Mouse (Mus musculus) skeletal muscle tissue, postnatal 0 days (tissue): ENCODE data around the gene 4921530L21Rik. TPM values are rescaled to one million over a fixed set of nuclear protein-coding genes. Genes with fewer than 3 reads are reported as not detected.

Experiments used
- polyA plus RNA-seq: library from polyadenylated mRNA; unstranded; fragments of >200 nt; fragmentation: Nextera tagmentation; extraction: Ambion mirVana; gene quantifications from 2 replicates; pipeline ENCODE4 v1.2.1, GENCODE M21; 2015

The 4921530L21Rik gene
- not detected in 2 replicates for polyA plus RNA-seq

DNA sequence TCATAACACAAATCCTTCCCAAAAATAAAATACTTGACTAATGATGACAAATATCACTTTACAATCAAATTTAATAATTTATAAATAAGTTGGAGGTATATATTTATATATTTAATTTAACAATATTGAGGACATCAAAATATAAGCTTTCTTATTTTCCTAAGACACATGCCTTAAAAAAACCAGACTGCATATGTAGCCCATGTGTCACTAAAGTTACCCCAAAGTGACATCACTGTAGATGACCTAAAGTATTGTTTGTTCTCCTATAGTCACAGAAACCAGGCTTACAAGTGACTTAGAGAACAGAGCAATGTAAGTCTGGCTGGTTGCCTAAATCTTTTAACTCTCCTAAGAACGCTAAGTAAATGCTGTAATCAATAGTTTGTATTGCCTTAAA is at the start of gene 4921530L21Rik:
TSS of gene 4921530L21Rik (plus strand) at position 301 of the 400 bp plus-strand sequence.

